Mouse (Mus musculus) olfactory bulb, adult 2 months (tissue): ENCODE data around the gene Mdfi.

ENCODE experiments used
- CTCF ChIP-seq: fragments of 200-500 bp; IDR thresholded peaks from 2 replicates; pipeline ENCODE4 v1.5.1; 2012; ENCODE audit warnings: low read depth, mild to moderate bottlenecking, low read length, moderate library complexity; ENCODE audit not compliant: insufficient read depth
- POLR2A ChIP-seq: fragments of 200-500 bp; IDR thresholded peaks from 2 replicates; pipeline ENCODE4 v1.6.1; 2012; ENCODE audit warnings: mild to moderate bottlenecking, low read depth, low read length, moderate library complexity; ENCODE audit not compliant: insufficient read depth

- no peak for TF ChIP-seq POLR2A
- TF ChIP-seq CTCF, result no peak
Measured at GRCm38 (mm10) chr17:47818038-47818725, 16.3 kb downstream of the Mdfi start.
